Mouse (Mus musculus) forebrain, embryonic 11.5 days (tissue): Measurements from ENCODE around the gene Lca5. TPM values are rescaled to one million over a fixed set of nuclear protein-coding genes. Genes with fewer than 3 reads are reported as not detected.

Experiments used
- ATAC-seq: fragments of 200-750 bp; cut with Nextera tagmentation; replicated peaks from 2 replicates; pipeline ENCODE4 v1.8.0; 2017; ENCODE audit warnings: moderate TSS enrichment; ENCODE audit not compliant: low FRiP score
- DNase-seq: peaks from one replicate; pipeline ENCODE4 v3.0.0-alpha.2; 2017; ENCODE audit warnings: low spot score
- H3K27ac ChIP-seq: fragments of 300-500 bp; sonication (generic); 2 replicates; pipeline ENCODE4 v1.5.1; 2014; ENCODE audit warnings: low read depth, low read length
- H3K27me3 ChIP-seq: fragments of 300-500 bp; sonication (generic); 2 replicates; pipeline ENCODE4 v1.6.1; 2014; ENCODE audit warnings: mild to moderate bottlenecking, low read length, mixed read lengths; ENCODE audit not compliant: control insufficient read depth, insufficient read depth
- H3K36me3 ChIP-seq: fragments of 300-500 bp; sonication (generic); 2 replicates; pipeline ENCODE4 v1.6.1; 2014; ENCODE audit warnings: mild to moderate bottlenecking, low read length, moderate library complexity, mixed read lengths; ENCODE audit not compliant: control insufficient read depth, insufficient read depth
- H3K4me1 ChIP-seq: fragments of 300-500 bp; sonication (generic); replicated peaks from 2 replicates; pipeline ENCODE4 v1.6.1; 2014; ENCODE audit warnings: low read length, mixed read lengths; ENCODE audit not compliant: control insufficient read depth, insufficient read depth
- H3K4me2 ChIP-seq: fragments of 300-500 bp; sonication (generic); 2 replicates; pipeline ENCODE4 v1.6.1; 2014; ENCODE audit warnings: low read depth, mild to moderate bottlenecking, low read length, moderate library complexity, mixed read lengths; ENCODE audit not compliant: severe bottlenecking
- H3K4me3 ChIP-seq: fragments of 300-500 bp; sonication (generic); 2 replicates; pipeline ENCODE4 v1.5.1; 2014; ENCODE audit warnings: low read depth, low read length
- H3K9ac ChIP-seq: fragments of 300-500 bp; sonication (generic); 2 replicates; pipeline ENCODE4 v1.6.1; 2014; ENCODE audit warnings: low read length
- H3K9me3 ChIP-seq: fragments of 300-500 bp; sonication (generic); 2 replicates; pipeline ENCODE4 v1.6.1; 2016; ENCODE audit warnings: low read length, mixed read lengths; ENCODE audit not compliant: control insufficient read depth
- WGBS: fragments of 180-500 bp; shearing (Covaris S2); extraction: QIAGEN DNeasy Blood & Tissue Kit; methylation state at CpG from one replicate; pipeline ENCODE4 v1.1.7; 2014; 5-methylcytosine and 5-hydroxymethylcytosine counted together
- polyA plus RNA-seq: library from polyadenylated mRNA; unstranded; fragments of >200 nt; fragmentation: Nextera tagmentation; extraction: Ambion mirVana; gene quantifications from 2 replicates; pipeline ENCODE4 v1.2.1, GENCODE M21; 2014

Lca5 gene
- polyA plus RNA-seq, 1 experiment from 2014 or later, result 29.4 TPM

DNA sequence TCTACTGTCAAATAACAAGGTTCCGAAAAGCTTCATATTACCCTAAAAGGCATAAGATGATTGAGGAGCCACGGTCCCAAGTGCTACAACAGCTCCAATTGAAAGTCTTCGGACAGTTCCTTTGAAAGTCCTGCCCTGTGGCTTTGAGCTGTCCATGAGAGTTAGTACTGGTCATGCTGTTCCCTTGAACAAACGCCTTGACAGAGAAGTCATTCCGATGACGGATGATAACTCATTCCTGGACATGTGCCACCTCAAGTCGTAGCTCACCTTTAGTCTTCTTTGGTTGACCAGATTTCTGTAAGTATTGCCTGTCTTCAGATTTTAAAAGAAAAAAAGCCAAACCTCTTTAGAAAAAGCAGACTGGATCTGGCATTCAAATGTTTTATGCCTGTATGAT lies 87.6 kb downstream of the Lca5 start:
- ATAC-seq, result no peak
- WGBS, result 92% methylated on average over 7 of the region's 7 CpGs

DNA sequence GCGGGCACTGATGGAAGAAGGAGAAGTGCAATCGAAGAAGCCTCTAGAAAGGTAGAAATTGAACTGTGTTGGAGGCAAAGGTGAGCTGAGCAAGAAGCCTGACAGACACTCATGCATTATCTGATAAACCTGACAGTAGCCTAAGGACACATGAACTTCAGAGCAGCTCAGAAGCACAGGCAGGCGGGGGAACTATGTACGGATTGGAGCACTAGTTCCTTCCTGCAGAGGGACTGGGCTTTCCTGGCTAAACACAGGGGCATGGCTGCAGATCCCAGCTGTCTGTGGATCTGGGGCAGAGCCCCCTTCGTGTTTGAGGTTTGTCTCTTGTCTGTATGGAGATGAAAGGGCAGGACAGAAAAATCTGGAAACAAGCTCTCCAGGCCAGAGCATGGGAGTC lies 89.8 kb downstream of the Lca5 start:
- H3K27ac ChIP-seq, result no peak overlapping the region
- H3K4me1 ChIP-seq, result peaks cover 5% of the 10 kb centered on the region
- no peaks in the 10 kb centered on the region for H3K27me3 ChIP-seq
- H3K36me3 ChIP-seq, result no peaks in the 10 kb centered on the region
- ATAC-seq (no peak), DNase-seq (no peak)
- H3K4me3 ChIP-seq, result no peak overlapping the region
- no peaks in the 10 kb centered on the region for H3K9me3 ChIP-seq
- WGBS, result 63% methylated on average over 5 of the region's 5 CpGs
- no peak overlapping the region for H3K9ac ChIP-seq
- H3K4me2 ChIP-seq, result no peak overlapping the region

More for the DNA sequence above, 87.6 kb downstream of the Lca5 start:
- Histone ChIP-seq H3K4me3 (no peak overlapping the region), H3K27ac (no peak overlapping the region), H3K27me3 (no peaks in the 10 kb centered on the region), H3K36me3 (no peaks in the 10 kb centered on the region), H3K4me1 (peaks cover 5% of the 10 kb centered on the region), H3K9me3 (no peaks in the 10 kb centered on the region), H3K9ac (no peak overlapping the region), H3K4me2 (no peak overlapping the region)
- no peak for DNase-seq

DNA sequence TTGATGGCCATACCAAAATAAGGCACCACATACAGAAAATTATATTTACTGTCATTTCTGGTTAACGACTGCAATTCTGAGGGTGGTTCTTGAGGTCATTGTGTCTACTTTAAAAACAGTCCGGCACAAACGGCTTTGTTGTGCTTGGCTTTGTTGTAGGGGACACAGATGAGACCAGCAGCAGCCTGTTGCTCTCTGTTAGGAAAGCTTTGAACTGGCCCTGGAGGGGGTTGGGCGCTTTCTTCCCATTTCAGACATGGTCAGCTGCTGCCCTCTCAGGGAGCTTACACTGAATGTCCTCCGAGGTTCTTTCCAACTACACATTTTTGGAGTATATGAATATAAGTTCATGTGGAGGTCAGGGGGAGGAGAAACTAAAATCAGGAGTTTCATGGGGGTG lies 90.3 kb downstream of the Lca5 start:
- no peak overlapping the region for H3K27ac ChIP-seq
- H3K4me3 ChIP-seq, result no peak overlapping the region
- DNase-seq (peak; percentile 62), ATAC-seq (no peak)
- no peaks in the 10 kb centered on the region for H3K9me3 ChIP-seq
- no peak overlapping the region for H3K4me2 ChIP-seq
- no peak overlapping the region for H3K9ac ChIP-seq
- no peaks in the 10 kb centered on the region for H3K27me3 ChIP-seq
- WGBS, result 7% methylated on average over 5 of the region's 5 CpGs
- peaks cover 5% of the 10 kb centered on the region for H3K4me1 ChIP-seq
- H3K36me3 ChIP-seq, result no peaks in the 10 kb centered on the region

DNA sequence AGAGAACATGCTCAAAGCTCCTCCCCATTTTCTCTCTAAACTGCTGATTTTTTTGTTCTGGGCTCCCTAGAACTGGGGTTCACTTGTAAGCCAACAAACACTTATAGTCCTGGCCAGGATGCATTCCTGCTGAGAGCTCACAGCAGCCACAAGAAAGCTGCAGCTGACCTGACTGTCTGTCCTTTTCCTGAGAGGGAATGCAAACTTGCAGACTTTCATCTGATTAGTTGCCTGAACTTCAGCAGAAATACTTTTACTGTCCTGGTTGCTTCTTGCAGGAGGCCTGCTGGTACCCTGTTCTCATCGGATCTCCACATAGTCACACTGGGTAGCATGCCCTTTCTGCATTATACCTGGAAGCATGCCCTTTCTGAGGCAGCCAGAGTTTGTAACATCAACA lies 91.0 kb downstream of the Lca5 start:
- Histone ChIP-seq H3K9ac (no peak overlapping the region), H3K4me3 (no peak overlapping the region), H3K4me2 (no peak overlapping the region), H3K27me3 (no peaks in the 10 kb centered on the region), H3K36me3 (no peaks in the 10 kb centered on the region), H3K4me1 (peaks cover 5% of the 10 kb centered on the region), H3K27ac (no peak overlapping the region), H3K9me3 (no peaks in the 10 kb centered on the region)
- no peak for DNase-seq
- whole genome bisulfite sequencing, result 21% methylated on average over 1 of the region's 1 CpGs
- peak; percentile 19; the same call in 1 of the 2 replicates for ATAC-seq

DNA sequence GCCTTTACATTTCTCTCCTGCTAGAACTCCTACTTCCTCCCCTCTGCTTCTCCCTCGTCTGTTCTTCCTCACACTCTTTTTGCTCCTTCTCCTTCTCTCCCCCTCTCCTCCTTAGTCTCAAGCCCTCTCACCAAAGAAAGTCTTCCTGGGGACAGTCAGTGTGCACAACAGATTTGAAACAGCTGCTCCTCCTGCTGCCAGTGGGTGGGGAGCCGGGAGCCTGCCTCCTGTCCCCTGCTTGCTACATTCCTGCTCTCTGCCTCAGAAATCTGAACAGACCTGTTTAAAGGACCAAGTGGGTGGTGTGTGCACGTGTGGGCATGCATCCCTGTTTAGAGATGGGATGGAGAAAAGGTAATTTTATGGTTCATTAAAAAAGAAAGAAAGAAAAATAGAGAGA lies 91.4 kb downstream of the Lca5 start:
- ATAC-seq (peak; percentile 53), DNase-seq (peak; percentile 64)
- Histone ChIP-seq H3K27me3 (no peaks in the 10 kb centered on the region), H3K9me3 (no peaks in the 10 kb centered on the region), H3K4me3 (no peak overlapping the region), H3K4me1 (peaks cover 5% of the 10 kb centered on the region), H3K4me2 (no peak overlapping the region), H3K36me3 (no peaks in the 10 kb centered on the region), H3K27ac (0 out of 2 replicates have a peak overlapping the region, but pooled peaks have one; percentile 7), H3K9ac (no peak overlapping the region)
- WGBS, result 1% methylated on average over 3 of the region's 3 CpGs

DNA sequence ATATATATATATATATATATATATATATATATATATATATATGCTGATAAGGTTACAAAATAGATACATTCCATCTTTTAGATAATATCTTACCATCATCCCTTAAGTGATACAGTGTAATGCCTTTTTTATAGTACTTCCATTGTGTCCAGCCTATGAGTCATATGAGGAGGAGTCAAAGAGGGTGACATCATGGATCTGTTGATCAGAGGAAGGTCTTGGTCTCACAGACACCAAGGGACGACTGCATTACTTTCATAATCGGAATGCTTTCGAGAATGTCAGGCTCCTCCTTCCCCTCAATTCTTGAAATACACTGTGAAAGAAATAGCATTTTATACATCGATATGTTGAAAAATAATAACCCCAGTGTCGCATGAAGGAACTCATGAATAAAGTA lies 93.4 kb downstream of the Lca5 start:
- H3K27ac ChIP-seq, result no peak overlapping the region
- DNase-seq (no peak), ATAC-seq (no peak)
- H3K27me3 ChIP-seq, result no peaks in the 10 kb centered on the region
- H3K4me3 ChIP-seq, result no peak overlapping the region
- no peak overlapping the region for H3K9ac ChIP-seq
- no peaks in the 10 kb centered on the region for H3K9me3 ChIP-seq
- H3K36me3 ChIP-seq, result no peaks in the 10 kb centered on the region
- no peak overlapping the region for H3K4me2 ChIP-seq
- whole genome bisulfite sequencing, result 91% methylated on average over 5 of the region's 5 CpGs
- H3K4me1 ChIP-seq, result peaks cover 5% of the 10 kb centered on the region

DNA sequence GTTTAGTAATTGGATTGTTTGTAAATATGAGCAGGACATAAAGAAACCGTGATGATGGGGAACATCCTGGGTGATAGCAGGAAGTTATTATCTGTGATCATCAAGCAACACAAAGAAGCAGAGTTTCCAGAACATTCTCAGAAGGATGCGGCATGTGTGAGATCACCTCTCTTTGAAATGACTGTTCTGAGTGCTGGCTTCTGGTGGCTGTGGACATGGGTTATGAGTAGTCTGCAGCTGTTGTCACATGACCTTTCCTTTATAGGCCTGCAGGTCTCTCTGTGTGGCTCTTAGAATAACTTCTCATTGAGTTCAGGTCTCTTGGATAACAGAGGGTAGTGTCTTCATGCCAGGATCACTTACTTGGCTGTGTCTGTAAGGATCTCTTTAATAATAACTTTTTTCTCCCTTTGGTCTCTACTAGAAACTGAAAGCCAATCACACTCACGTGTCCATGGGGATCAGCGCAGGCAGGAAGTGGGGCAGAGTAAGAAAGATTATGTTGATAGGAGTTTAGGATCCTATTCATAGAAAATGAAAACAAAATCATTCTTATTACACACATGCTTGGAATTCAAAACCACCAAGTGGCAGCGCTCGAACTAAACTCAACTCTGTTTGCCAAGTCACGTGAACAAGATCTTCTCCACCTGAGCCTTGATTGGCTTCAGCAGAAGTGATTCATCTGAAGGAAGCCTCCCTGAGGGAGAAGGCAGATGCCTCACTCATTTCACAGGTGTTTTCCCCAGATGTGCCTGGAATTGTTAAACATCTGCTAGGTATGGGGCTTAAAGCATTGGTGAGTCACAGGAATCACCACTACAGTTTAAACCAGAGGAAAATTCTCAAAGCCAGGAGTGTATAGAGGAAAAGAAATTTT lies 98.2 kb downstream of the Lca5 start:
- ATAC-seq (no peak), DNase-seq (no peak)
- no peak overlapping the region for H3K9ac ChIP-seq
- H3K36me3 ChIP-seq, result no peaks in the 10 kb centered on the region
- H3K27ac ChIP-seq, result no peak overlapping the region
- no peaks in the 10 kb centered on the region for H3K9me3 ChIP-seq
- WGBS, result 88% methylated on average over 7 of the region's 7 CpGs
- H3K4me2 ChIP-seq, result no peak overlapping the region
- no peaks in the 10 kb centered on the region for H3K27me3 ChIP-seq
- H3K4me3 ChIP-seq, result no peak overlapping the region
- H3K4me1 ChIP-seq, result no peaks in the 10 kb centered on the region
